Mouse (Mus musculus): Measurements from ENCODE around the gene Gm42878.
"Not testable (repeated sequence)": the region's sequence is repeated elsewhere in the genome, so short reads cannot be mapped to it uniquely, and the experiment has no call there.

Gm42878 gene

DNA sequence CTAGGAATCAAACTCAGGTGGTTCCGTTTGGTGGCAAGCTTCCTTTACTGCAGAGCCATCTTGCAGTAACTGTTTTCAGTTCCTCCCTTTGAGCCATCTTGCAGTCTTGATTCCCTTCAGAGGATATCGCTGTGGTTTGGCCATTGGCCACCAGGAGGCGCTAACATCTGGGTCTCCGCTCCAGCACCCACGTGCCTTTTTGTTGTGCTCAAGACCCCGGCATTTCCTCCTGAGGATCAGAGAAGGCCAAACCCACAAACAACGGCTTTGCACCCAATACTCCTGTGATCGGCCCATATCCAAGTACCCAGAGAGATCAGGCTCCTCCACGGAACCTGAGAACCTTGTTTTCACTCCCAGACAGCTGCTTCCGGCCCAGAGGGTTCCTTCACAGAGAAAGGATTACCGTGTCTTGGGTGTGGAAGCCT, 19.2 kb upstream of the Gm42878 start:
- DNase-seq = peak; percentile 65 to 70

DNA sequence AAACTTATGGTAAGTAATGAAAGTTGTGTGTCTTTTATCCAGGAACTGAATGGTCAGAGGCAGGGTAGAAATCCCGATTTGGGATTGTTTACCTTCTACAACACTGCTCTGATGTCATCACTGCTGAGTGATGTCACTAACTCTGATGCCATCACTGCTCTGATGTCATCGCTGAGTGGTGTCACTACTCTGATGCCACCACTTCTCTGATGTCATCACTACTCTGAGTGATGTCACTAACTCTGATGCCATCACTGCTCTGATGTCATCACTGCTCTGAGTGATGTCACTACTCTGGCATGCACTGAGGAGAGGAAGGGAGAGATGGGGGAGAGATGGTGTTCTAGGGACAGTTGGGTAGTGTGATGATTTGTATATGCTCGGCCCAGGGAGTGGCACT, 17.2 kb upstream of the Gm42878 start:
- no peak for DNase-seq

DNA sequence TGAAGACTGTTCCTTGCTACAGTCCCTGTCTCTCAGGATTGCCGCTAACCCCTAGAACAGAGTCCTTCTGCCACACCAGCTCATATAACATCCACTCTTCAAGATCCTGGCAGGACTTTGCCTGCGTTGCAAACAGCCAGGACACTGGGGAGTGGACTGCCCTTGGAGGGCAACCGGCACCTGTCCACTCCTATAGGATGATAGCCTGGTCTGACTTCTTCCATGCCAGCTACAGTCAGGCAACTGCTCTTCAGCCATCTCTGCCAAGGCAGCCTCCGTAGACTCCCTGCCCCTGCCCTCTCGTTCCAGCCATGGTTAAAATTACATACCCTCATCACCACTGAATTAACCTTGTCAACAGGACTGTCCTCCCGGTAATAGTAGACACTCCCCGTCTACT, 3.9 kb upstream of the Gm42878 start:
- no peak for DNase-seq

DNA sequence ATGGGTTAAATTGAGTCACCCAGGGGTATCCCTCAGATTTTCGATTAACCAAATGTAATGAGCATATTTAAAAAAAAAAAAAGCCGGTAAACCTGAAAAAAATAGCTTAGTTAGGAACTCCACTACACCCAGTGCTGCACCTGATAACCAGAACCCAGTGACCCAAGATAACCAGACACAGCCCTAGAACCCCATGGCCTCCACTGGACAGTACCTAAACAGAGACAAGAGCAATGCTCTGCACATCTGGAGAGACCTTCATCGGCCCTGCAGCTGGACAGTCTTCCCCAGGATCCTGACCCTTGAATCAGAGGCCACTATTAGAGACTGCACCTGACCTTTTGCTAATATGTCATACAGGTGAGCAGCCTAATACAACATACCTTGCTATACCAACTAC, 1.8 kb upstream of the Gm42878 start:
- no peak for DNase-seq

DNA sequence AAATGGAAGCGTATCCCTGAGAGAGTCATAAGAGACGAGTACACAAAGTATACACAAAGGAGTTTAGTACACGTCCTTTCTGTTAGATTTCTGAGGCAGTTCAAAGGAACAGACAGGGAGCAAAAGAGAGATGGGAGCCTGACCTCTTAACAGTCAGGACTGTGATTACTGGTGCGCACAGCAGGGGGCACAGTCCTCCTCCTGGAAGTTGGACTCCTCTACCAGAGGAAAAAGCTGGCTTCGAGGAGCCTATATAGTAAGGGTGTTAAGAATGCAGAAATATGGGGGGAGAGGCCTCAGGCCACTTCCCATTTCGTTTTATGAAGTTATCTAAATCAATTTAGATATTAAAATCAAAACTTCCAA, 1.2 kb upstream of the Gm42878 start:
- DNase-seq = peak; percentile 16 to 38

DNA sequence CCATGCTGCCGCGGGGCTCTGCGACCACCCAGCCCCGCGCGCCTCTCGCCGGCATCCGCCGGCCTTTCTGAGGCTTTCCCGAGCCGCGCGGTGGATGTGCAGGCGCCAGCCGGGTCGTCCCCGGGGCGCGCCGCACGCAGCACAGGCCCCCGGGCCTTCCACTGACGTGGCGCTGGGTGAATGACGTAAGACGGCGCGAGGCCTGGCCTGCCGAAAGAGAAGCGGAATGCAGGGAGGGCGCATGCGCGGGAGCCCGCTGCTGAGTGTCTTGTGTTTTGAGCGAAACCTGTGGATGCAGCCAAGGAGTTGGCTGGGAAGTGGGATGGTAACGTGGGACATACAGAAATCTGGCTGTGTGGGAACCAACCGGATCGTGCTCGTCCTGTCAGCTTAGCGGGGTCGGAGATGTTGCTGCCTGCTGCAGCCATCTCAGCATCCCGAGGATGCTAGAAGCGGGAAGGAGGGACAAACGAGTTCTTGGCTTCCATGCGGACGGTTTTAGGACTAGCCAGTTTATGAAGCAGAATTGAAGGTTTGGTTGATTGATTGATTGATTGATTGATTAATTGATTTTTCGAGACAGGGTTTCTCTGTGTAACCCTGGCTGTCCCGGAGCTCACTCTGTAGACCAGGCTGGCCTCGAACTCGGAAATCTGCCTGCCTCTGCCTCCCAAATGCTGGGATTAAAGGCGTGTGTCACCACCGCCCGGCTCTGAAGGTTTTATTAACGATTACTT, 679 bp upstream of the Gm42878 start, which contains the start of gene Mapkapk5:
TSS of gene Mapkapk5 (minus strand) at position 113 of the 737 bp plus-strand sequence.
- peak; percentile 94 to 100 for DNase-seq

DNA sequence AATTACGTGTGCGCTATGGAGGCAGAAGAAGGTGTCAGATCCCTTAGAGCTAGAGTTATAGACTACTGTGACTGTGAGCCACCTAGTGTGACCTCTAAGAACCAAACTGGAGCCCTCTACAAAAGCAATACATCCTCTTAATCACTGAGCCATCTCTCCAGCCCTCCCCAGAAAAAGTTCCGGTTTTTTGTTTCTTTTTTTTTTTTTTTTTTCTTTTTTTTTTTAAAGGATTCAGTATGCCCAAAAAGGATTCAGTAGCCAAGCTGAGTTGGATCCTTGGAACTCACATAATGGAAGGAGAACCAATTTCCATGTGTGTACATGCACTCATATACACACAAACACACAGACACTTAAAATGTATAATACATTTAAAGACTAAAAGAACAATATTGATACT, 1.9 kb downstream of the Gm42878 start:
- DNase-seq = no peak

DNA sequence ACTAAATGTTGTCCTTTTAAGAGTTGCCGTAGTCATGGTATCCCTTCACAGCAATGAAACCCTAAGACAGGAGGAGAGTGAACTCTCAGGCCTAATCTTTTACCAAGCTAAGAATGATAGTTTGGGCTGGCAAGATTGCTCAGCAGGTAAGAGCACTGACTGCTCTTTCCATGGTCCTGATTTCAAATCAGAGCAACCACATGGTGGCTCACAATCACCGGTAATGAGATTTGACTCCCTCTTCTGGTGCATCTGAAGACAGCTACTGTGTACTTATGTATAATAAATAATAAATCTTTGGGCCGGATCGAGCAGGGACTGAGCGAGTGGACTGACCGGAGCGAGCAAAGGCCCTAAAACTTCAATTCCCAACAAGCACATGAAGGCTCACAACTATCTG, 4.0 kb downstream of the Gm42878 start:
- DNase-seq = no peak

DNA sequence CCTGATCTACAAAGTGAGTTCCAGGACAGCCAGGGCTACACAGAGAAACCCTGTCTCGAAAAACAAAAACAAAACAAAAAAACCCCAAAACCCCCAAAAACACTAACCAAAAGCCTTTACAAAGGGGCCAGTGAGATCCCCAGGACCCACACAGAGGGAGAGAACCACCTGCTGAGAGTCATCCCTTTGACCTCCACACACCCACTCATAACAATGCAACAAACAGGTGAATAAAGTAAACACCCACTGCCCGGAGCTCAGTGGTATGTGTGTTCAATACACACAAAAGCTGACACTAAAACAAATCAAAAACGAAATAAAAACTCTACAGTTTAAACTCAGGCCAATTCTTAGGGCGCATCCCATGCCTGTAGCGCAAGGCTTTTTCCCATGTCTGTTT, 5.2 kb downstream of the Gm42878 start:
- DNase-seq = no peak

DNA sequence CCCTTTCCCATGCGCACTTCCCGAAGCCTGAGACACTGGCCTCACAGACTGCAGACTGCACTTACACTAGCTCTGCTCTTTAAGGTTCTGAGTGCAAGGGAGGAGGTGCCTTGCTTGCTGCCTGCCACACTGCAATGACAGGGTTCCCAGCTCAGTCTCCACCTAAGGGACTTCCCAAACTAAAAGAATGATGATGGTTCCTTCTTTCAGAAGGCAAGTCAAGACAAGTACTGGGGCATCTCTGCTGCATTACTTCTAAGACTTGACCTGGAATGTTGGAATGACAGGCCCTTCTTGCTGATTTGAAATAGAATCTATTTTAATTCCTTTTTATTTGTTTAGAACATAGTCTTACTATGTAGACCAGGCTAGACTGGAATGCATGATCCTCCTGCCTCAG, 7.7 kb downstream of the Gm42878 start:
- no peak for DNase-seq

DNA sequence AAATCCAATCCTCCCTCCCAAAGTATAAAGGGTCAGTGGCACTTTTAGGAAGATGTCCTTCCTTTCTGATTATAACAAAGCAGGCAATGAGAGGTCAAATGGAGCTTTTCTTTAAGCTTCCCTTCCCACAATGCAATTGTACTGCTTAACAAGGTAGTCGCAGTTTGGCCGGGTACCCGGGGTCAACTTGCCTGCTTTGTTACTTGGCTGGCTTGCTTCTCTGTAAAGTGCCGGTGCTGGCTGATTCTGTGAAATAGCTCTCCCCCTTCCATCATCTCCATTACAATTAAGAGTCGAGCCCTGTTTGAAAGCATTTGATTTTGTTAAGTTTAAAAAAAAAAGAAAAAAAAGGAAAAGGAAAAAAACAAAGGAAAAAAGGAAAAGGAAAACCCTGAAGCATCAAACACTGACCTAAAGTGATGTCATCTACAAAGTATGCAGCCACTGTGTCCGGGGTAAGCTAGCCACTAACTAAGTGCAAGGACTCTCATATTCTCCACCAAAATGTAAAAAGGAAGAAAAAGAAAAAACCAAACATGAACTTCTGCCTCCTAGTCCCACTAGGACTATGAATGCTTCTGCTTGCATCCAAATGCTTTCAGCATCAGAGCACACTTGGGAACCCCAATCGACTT, 8.2 kb downstream of the Gm42878 start:
- DNase-seq = no peak

DNA sequence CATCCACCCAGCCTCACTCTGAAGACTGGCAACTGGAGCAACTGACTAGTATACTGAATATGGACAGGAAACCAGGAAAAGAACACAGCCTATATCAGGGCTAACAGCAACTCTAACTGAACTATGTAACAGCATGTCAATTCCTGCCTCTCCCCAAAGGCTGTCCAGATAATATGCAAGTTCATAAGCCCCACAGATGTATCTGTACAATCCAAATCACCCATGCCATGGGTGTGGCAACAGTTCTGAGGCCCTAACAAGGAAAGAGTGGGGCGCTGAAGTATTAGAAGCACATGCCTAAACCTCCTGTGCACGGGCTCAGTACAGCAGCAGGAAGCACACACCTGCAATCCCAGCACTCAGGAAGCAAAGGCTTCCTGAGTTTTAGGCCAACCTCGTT, 10.2 kb downstream of the Gm42878 start:
- no peak for DNase-seq

DNA sequence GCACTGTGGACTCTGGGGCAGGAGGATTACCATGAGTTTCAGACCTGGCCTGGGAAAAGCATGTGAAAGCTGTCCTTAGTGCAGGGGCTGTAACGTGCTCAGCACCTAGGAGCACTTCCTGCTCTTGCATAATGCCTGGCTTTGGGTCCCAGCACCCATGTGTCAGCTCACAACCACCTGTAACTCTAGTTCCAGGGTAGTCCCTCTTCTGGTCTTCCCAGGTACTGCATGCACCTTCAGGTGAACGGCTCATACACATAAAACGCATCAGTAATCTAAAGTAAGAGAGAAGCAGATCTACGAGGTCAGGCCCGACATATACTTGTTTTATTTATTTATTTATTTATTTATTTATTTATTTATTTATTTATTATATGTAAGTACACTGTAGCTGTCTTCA, 10.8 kb downstream of the Gm42878 start:
- DNase-seq = no peak

DNA sequence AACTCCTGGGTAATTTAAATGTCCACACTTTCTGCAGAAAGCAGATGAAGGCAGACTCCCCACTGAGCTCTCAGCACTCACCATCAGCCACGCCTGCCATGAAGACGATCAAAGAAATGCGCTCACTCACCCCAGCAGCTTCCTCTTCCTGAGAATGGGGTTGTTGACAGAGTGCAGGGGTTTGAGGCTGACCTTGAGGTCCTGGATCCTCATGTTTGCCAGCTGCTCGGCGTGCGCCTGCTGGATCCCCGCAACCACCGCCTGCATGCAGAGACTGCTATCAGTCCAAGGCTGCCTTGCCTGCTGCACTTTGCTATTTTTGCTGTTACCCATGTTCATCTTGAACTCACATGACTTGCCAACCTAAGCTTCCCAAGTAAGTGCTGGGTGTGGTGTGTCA, 18.3 kb downstream of the Gm42878 start:
- no peak for DNase-seq

DNA sequence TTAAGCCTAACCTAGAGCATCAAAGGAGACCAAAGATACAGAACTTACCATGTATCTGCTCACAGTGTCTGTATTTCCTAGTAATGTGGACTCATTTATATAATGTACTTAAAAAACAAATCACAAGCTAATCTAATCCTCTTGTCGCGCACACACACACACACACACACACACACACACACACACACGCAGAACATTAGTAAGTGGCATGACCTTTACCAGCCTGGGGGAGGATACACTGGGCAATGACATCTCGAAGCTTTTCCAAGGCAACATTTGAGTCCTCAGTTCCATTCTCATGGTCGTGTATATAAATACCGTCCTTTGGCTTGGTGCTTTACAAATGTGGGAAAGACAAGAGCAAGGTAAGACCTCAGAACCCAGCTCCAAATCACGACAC, 18.8 kb downstream of the Gm42878 start:
- DNase-seq = no peak

DNA sequence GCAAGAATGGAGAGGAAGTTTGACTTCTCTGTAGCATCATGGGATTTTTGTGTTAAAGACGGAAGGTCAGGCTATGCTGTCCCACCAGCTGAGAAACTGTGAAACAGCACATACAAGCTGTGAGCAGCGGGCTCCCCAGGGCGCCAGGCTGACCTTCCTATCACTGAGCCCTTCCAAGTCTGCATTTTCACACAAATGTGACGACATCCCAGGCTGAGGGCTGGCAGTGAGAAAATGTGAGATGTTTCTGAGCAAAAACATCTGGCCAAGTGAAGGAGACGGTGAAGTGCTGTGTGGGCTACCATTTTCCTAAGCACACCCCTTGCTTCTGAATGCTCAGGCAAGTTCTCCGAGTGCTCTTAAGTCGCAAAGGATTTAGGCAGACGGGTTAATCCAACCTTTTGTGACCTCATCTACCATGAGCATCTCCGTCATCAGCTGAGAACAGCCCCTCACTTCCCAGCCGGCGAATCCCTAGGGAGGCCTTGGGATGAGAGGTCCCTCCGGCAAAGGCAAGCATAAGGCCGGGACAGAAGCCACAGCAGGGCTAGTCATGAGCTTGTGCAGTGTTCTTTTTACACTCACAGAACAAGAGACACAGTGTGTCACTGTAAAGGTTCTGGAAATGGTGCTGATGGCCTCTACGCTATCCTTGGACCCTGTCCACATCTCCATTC, 19.4 kb downstream of the Gm42878 start:
- no peak for DNase-seq

DNA sequence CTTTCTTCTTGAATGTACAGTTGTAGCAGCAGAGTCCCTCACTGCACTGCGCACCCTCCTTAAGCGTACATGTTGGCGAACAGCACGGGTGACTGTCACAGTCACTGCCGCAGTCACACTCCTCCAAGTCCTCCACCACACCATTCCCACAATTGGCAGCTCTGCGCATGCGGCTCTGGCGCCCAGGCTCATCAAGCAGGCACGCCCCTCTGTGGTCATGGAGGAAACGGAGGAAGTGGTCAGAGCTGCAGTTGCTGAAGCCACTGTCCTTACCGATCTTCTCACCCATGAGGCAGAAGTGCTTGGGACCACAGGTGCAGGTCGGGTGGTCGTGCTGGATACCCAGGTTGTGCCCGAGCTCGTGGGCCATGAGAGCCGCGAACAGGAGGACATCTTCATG, 25.5 kb downstream of the Gm42878 start:
- not testable (repeated sequence) for DNase-seq

DNA sequence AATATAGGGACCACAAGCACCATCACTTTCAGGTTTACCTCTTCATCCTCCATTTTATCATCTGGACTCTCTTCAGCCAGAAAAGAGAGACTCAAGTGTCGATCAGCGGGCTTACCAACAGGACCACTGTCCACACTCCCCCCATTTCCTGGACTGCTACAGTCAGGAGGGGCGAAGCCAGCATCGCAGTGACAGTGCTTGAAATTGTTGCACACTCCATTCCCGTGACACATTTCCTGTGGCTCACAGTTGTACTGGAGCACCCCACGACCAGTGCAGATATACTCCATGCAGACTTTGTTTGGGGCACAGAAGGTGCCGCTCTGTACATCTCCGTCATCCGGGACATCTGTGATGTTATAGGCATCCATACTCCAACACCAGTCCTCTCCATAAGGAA, 26.3 kb downstream of the Gm42878 start:
- no peak for DNase-seq

DNA sequence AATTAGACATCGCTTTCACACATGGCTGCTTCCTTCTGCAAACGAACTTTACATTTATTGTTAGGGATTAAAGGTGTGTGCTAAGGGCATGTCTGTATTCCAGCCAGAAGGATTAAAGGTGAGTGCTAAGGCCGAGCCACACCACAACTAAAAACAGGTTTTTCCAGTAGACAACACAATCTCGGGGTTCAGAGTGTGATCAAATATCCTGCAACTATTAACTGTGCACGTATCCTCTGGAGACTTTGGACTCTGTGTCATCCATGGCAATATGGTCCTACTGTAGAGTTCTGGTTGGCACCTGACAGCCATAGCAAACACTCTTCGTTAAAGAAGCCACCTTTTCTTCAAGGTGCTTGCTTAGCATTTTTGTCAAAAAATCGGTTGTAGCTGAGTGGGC, 35.3 kb downstream of the Gm42878 start:
- no peak for DNase-seq

DNA sequence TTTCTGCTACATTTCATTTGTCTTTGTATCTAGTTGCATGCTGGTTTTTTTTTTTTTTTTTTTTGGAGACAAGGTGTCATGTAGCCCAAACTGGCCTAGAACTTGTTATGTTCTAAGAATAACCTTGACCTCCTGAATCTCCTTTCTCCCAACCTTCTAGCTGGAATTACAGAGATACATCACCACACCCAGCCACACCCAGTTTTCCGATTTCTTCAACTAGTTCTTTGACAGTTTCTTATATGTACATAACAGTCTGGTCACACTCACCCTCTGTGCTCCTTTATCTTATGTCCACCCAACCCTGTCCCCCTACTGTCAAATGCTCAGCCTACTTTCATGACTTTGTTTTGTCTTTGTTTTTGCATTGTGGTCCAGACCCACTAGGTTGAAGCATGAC, 38.4 kb downstream of the Gm42878 start:
- DNase-seq = no peak

DNA sequence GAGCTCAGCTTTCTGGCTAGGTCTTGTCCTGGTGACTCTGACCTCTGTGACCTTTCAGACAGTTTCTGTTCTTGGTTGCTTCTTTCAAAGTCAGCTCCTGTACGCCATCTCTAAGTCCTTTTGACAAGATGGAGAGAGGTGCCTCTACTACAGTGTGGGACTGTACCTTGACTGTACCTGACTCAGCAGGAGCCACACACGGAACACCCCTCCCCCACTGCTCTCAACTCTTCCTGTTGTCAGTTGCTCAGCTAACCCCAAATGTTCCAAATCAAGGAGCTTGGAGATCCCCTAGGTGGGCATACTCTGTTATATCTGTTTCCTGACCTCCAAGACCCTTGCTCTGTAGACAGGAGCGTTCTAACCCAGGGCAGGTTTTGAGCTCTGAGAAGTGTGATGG, 42.1 kb downstream of the Gm42878 start, which contains the start of gene Adam1b:
TSS of gene Adam1b (minus strand) at position 205 of the 400 bp plus-strand sequence.
- DNase-seq = no peak

DNA sequence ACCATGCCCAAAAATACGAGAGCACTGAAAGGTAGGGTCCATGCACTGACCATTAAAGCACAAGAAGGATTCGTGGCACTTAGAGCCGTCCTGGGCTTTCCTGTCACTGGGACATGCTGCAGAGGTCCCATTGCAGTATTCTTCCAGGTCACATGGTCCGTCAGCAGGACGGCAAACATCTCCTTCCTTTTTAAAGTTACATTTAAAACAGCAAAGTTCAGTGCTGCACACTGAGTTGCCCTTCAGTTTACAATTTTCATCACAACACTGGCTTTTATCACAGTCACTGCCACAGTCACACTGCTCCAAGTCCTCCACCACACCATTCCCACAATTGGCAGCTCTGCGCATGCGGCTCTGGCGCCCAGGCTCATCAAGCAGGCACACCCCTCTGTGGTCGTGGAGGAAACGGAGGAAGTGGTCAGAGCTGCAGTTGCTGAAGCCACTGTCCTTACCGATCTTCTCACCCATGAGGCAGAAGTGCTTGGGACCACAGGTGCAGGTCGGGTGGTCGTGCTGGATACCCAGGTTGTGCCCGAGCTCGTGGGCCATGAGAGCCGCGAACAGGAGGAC, 43.8 kb downstream of the Gm42878 start:
- not testable (repeated sequence) for DNase-seq

DNA sequence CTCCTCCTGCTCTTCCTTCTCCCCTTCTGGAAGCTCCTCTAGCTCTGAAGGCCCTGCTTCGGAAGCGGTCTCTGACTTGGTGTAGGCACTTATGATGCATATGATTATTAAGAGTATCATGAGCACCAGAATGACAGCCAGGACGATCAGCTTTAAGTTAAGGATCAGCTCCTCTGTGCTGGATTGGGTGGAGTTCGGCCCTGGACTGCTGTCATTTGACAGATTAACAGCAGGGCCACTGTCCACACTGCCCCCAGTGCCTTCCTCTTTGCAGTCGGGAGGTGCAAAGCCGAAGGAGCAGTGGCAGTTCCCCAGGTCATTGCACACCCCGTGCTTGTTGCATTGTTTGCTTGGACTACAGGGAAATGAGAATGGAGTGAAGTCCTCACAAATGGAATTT, 44.6 kb downstream of the Gm42878 start:
- no peak for DNase-seq

DNA sequence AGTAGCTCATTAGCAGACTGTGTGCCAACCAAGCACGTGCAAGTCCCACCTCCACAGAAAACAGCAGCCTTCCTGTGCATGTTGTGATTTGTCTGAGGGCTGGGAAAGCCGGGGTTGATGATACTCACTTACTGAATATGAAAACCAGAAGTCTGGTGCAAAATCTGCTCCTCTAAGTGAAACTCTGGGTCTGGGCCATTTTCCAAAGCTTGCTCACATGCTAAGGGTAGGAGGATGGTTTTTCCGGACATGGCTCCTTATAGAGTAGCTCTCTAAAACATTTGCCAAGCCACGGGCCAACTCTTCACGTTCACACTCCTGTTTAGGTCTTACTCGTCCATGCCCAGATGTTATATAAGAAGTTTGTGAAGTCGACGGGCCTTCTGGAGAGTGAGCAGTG, 52.0 kb downstream of the Gm42878 start:
- DNase-seq = no peak
